Mouse (Mus musculus): ENCODE measurements at regions not wholly inside any gene's neighbourhood (a gene's known extent, or its start where the extent isn't known, plus 50 kb on each side); places are given as distances from the start of the nearest gene placed in this dataset.

DNA sequence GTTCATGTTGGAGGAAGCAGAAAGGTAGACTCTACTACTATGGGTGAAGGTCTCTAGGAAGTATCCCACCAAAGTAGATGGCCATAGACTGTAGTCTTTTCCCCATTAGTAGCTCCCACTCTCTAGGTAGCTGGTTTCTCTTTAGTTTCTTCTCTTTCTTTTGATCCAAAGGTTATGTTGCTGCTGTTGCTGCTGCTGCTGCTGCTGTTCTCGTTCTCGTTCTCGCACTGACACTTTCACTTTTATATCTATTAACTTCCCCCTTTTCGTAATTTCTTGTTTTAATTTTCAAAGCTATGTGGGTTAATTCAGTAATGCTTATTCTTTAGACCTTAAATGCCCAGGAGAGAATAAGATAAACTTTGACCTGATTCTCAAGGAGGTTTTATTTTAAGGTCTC lies 58.3 kb downstream of the Tmem100 start:
- Histone ChIP-seq H3K36me3 (ENCODE audit: insufficient read depth) (no peaks in the 10 kb centered on the region), H3K4me3 (ENCODE audit: low read depth, low read length) (no peak overlapping the region), H3K27me3 (ENCODE audit: insufficient read depth, low read length) (no peaks in the 10 kb centered on the region), H3K4me1 (ENCODE audit: insufficient read depth) (no peaks in the 10 kb centered on the region), H3K9ac (no peak overlapping the region), H3K4me2 (ENCODE audit: low read depth) (no peak overlapping the region), H3K9me3 (ENCODE audit: low read length) (no peaks in the 10 kb centered on the region), H3K27ac (ENCODE audit: low read depth, low read length) (no peak overlapping the region)
- no peak for TF ChIP-seq CTCF (IDR thresholded peaks at IDR 0.05; ENCODE audit: low read depth)
- no peak for DNase-seq
- no peak for ATAC-seq
- 87% methylated on average over 4 of the region's 4 CpGs for WGBS

DNA sequence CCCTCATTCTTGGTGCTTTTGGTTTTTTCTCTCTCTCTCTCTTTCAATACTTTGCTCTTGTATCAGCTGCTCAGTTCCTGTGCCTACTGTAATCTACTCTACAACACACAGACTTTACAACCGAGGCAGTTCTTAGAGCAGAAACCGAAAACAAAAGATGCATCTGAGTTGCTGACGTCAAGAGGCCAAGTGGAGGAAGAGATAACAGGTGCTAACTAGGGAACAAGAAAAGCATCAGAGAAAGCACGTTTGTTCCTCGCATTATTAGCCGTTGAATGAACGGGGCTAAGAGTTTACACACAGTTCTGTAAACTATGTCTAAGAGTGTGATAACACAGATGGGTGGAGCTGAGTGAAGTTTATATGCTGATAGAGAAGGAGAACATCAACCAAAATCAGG lies 63.9 kb downstream of the Tmem100 start:
- no peaks in the 10 kb centered on the region for H3K9me3 ChIP-seq (ENCODE audit: low read length)
- no peaks in the 10 kb centered on the region for H3K27me3 ChIP-seq (ENCODE audit: insufficient read depth, low read length)
- ATAC-seq (no peak), DNase-seq (no peak)
- H3K9ac ChIP-seq: no peak overlapping the region
- no peak overlapping the region for H3K4me2 ChIP-seq (ENCODE audit: low read depth)
- H3K36me3 ChIP-seq (ENCODE audit: insufficient read depth): no peaks in the 10 kb centered on the region
- WGBS: 80% methylated on average over 7 of the region's 7 CpGs
- no peak for TF ChIP-seq CTCF (IDR thresholded peaks at IDR 0.05; ENCODE audit: low read depth)
- H3K4me1 ChIP-seq (ENCODE audit: insufficient read depth): no peaks in the 10 kb centered on the region
- H3K4me3 ChIP-seq (ENCODE audit: low read depth, low read length): no peak overlapping the region
- no peak overlapping the region for H3K27ac ChIP-seq (ENCODE audit: low read depth, low read length)

DNA sequence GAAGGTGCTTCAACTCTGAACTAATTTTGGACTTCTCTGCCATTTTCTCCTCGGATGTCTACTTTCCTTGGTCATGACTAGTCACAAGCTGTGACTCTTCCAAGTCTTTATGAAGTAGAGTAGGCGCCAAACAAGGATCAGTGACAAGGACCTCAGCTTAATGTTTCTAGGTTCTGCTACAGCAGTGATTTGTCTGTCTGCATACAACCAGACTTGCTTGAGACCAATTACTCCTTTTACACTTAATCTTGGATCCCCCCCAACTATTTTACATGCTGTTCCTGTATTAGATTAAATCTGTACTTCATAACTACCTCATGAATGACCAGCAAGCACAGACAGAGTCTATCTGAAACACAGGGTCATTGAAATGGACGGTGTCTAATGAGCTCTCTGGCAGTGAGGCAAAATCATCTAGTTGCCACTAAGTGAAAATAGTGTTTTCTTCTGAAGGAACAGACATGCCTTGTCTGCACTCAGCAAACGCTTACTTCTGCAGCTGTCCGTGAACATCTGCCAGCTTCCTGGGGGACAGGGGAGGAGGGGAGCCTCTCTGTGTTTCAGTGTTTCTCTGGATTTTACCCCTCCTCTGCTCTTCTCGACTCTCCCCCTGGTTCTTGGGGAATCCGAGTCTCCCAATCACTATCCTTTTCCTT lies 64.7 kb downstream of the Tmem100 start:
- WGBS: 70% methylated on average over 7 of the region's 7 CpGs
- TF ChIP-seq CTCF (IDR thresholded peaks at IDR 0.05; ENCODE audit: low read depth): no peak
- Histone ChIP-seq H3K4me1 (ENCODE audit: insufficient read depth) (no peaks in the 10 kb centered on the region), H3K9me3 (ENCODE audit: low read length) (no peaks in the 10 kb centered on the region), H3K4me3 (ENCODE audit: low read depth, low read length) (no peak overlapping the region), H3K4me2 (ENCODE audit: low read depth) (no peak overlapping the region), H3K27ac (ENCODE audit: low read depth, low read length) (no peak overlapping the region), H3K36me3 (ENCODE audit: insufficient read depth) (no peaks in the 10 kb centered on the region), H3K27me3 (ENCODE audit: insufficient read depth, low read length) (no peaks in the 10 kb centered on the region), H3K9ac (no peak overlapping the region)
- DNase-seq: peak; percentile 26
- peak; percentile 63 for ATAC-seq

DNA sequence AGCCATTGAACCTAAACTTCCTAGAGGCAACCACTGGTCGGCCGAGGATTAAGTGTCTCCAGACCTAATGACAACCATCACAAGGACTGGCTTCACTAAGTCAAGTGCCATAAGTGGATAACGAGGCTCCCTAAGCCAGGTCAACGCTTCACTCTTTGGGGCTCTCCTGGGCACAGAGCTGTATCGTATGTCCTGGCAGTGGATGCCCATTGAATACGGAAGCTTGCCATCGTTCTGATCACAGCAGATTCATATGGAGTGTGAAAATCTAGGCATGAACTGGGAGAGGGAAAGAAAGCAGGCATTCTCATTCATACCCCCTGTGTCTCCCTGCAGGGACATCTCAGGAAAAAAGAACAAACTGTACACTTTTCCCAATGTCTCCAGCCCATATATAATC lies 68.3 kb downstream of the Tmem100 start:
- H3K9me3 ChIP-seq (ENCODE audit: low read length): no peaks in the 10 kb centered on the region

DNA sequence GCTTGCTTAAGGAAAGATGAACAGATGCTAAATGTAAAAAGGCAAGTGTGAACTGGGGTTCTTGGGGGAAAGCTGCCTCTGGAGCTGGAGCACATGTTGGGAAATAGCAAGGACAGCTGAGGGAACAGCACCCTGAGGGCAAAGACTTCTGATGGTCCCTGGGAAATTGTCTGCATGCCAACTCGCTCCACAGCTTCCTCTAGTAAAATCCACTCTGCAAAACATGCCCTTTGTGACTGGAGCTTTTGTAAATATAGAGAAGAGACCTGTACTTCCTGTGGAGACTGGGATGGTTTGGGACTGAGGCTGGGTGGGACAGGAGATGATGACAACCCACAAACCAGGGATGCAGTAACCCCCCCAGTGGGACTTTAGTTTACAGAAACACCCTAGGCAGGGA lies 69.0 kb downstream of the Tmem100 start:
- no peak for TF ChIP-seq CTCF (IDR thresholded peaks at IDR 0.05; ENCODE audit: low read depth)
- WGBS: 89% methylated on average over 1 of the region's 1 CpGs
- Histone ChIP-seq H3K36me3 (ENCODE audit: insufficient read depth) (no peaks in the 10 kb centered on the region), H3K4me2 (ENCODE audit: low read depth) (no peak overlapping the region), H3K4me3 (ENCODE audit: low read depth, low read length) (no peak overlapping the region), H3K27me3 (ENCODE audit: insufficient read depth, low read length) (no peaks in the 10 kb centered on the region), H3K9me3 (ENCODE audit: low read length) (no peaks in the 10 kb centered on the region), H3K4me1 (ENCODE audit: insufficient read depth) (no peaks in the 10 kb centered on the region), H3K27ac (ENCODE audit: low read depth, low read length) (no peak overlapping the region), H3K9ac (no peak overlapping the region)
- DNase-seq: no peak
- no peak for ATAC-seq

More for the DNA sequence above, 68.3 kb downstream of the Tmem100 start:
- H3K27me3 ChIP-seq (ENCODE audit: insufficient read depth, low read length): no peaks in the 10 kb centered on the region
- ATAC-seq (no peak), DNase-seq (no peak)
- H3K4me2 ChIP-seq (ENCODE audit: low read depth): no peak overlapping the region
- TF ChIP-seq CTCF (IDR thresholded peaks at IDR 0.05; ENCODE audit: low read depth): no peak
- no peak overlapping the region for H3K9ac ChIP-seq
- H3K4me3 ChIP-seq (ENCODE audit: low read depth, low read length): no peak overlapping the region
- no peaks in the 10 kb centered on the region for H3K36me3 ChIP-seq (ENCODE audit: insufficient read depth)
- 69% methylated on average over 7 of the region's 7 CpGs for WGBS
- H3K27ac ChIP-seq (ENCODE audit: low read depth, low read length): no peak overlapping the region
- no peaks in the 10 kb centered on the region for H3K4me1 ChIP-seq (ENCODE audit: insufficient read depth)

DNA sequence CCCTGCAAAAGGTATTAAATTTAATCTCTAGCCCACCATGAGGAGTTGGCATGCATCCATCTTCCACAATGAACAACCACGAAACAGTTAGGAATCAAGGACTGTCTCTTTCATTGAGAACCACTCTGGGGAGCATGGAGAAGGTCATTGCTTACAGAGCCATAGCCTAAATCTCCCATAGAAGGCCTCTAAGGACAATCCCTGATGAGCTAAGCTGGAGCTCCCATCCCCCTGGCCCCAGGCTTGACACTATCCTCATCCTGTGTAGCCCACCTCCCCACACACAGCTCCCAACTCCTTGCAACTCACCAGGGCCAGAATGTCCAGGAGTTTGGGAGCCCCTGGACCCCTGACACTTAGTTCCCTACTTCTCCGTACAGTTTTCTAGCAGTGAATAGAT lies 70.0 kb downstream of the Tmem100 start:
- DNase-seq (no peak), ATAC-seq (no peak)
- Histone ChIP-seq H3K4me3 (ENCODE audit: low read depth, low read length) (no peak overlapping the region), H3K4me1 (ENCODE audit: insufficient read depth) (no peaks in the 10 kb centered on the region), H3K27me3 (ENCODE audit: insufficient read depth, low read length) (no peaks in the 10 kb centered on the region), H3K9ac (no peak overlapping the region), H3K27ac (ENCODE audit: low read depth, low read length) (no peak overlapping the region), H3K36me3 (ENCODE audit: insufficient read depth) (no peaks in the 10 kb centered on the region), H3K9me3 (ENCODE audit: low read length) (no peaks in the 10 kb centered on the region), H3K4me2 (ENCODE audit: low read depth) (no peak overlapping the region)
- 76% methylated on average over 2 of the region's 2 CpGs for WGBS
- no peak for TF ChIP-seq CTCF (IDR thresholded peaks at IDR 0.05; ENCODE audit: low read depth)

DNA sequence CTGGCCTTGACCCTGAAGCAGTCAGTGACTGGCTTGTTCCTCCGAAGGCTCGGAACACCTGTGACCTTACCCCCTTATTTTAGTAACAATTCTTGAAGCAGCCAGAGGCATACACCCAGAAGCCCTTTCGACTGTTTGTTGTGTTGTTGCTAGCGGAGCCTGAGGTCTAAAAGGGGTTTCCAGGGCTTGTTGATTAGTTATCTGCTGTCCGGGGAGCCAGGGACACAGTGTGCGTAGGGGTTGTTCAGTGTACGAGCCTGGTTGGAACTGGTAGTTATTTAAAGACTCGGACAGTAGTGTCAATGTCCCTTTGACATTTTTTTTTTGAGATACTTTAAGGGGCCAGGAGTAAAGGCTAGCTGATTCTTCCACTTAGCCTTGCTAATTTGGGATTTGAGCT lies 71.1 kb downstream of the Tmem100 start:
- ATAC-seq (no peak), DNase-seq (no peak)
- H3K4me2 ChIP-seq (ENCODE audit: low read depth): no peak overlapping the region
- WGBS: 85% methylated on average over 8 of the region's 8 CpGs
- H3K9ac ChIP-seq: no peak overlapping the region
- H3K4me3 ChIP-seq (ENCODE audit: low read depth, low read length): no peak overlapping the region
- no peak for TF ChIP-seq CTCF (IDR thresholded peaks at IDR 0.05; ENCODE audit: low read depth)
- H3K9me3 ChIP-seq (ENCODE audit: low read length): no peaks in the 10 kb centered on the region
- no peaks in the 10 kb centered on the region for H3K36me3 ChIP-seq (ENCODE audit: insufficient read depth)
- H3K27me3 ChIP-seq (ENCODE audit: insufficient read depth, low read length): no peaks in the 10 kb centered on the region
- no peak overlapping the region for H3K27ac ChIP-seq (ENCODE audit: low read depth, low read length)
- no peaks in the 10 kb centered on the region for H3K4me1 ChIP-seq (ENCODE audit: insufficient read depth)

Data from forebrain, postnatal 0 days (tissue).